21 mouse cellular contexts compared by ENCODE assay signal in genomic region chr3:57665880-57666279, GRCm38 (mm10). TPM values are rescaled to one million over a fixed set of nuclear protein-coding genes. Genes with fewer than 3 reads are reported as not detected.
"Had no signal": no experiment of that assay in that cellular context is flagged by ENCODE, and none has a peak within 500 bp of the region (broad histone marks: within the 10 kb centered on the region; RNA-seq: fewer than 3 reads in every experiment).

No protein-coding gene starts in this region.

- H3K27ac ChIP-seq: neural tube, embryonic 13.5 days; neural tube, embryonic 15.5 days; stomach, embryonic 15.5 days; stomach, postnatal 0 days had no signal

- H3K4me3 ChIP-seq: neural tube, embryonic 13.5 days; neural tube, embryonic 15.5 days; stomach, embryonic 15.5 days had no signal

- H3K4me1 ChIP-seq: neural tube, embryonic 13.5 days; stomach, embryonic 15.5 days had no signal

- H3K36me3 ChIP-seq: neural tube, embryonic 13.5 days; neural tube, embryonic 15.5 days; stomach, embryonic 15.5 days had no signal

- H3K27me3 ChIP-seq: neural tube, embryonic 13.5 days; neural tube, embryonic 15.5 days; stomach, embryonic 15.5 days had no signal

- H3K4me2 ChIP-seq: neural tube, embryonic 13.5 days; neural tube, embryonic 15.5 days; stomach, embryonic 15.5 days had no signal

- DNase-seq: retina, postnatal 1 day; right cerebral cortex, postnatal 14 days; right cerebral cortex, postnatal 25 days; right cerebral cortex, postnatal 4 days; spleen, adult 18-20 months; thymus, adult 18-20 months; thymus, adult 2 months; thymus, postnatal 14 days; thymus, postnatal 25 days; thymus, postnatal 36 days; thymus, postnatal 4 days had no signal

- H3K9ac ChIP-seq: neural tube, embryonic 13.5 days; neural tube, embryonic 15.5 days; stomach, embryonic 15.5 days had no signal

- H3K9me3 ChIP-seq: neural tube, embryonic 13.5 days; neural tube, embryonic 15.5 days; stomach, embryonic 15.5 days had no signal

RNA-seq across cellular contexts. Expression of gene Ankub1, which starts 26.7 kb away (rescaled TPM):
- polyA plus RNA-seq: neural tube, embryonic 14.5 days; small intestine, adult 2 months; spleen, adult 2 months; stomach, embryonic 14.5 days; stomach, embryonic 15.5 days; stomach, embryonic 16.5 days; stomach, postnatal 0 days; thymus, postnatal 0 days had no signal
